Mouse (Mus musculus): ENCODE results near the gene Ptpn6.
"Not testable (repeated sequence)": the region's sequence is repeated elsewhere in the genome, so short reads cannot be mapped to it uniquely, and the experiment has no call there.

Ptpn6 gene

GRCm38 (mm10) chr6:124699366-124699765 is 39.1 kb downstream of the Ptpn6 start:
- no peak for DNase-seq (ENCODE audit: low spot score)

- DNase-seq (ENCODE audit: low spot score) = no peak
Observed at GRCm38 (mm10) chr6:124698751-124699150, 39.8 kb downstream of the Ptpn6 start.

GRCm38 (mm10) chr6:124696441-124697150 is 41.9 kb downstream of the Ptpn6 start:
- DNase-seq (ENCODE audit: low spot score) = no peak

GRCm38 (mm10) chr6:124694166-124694955 is 44.2 kb downstream of the Ptpn6 start:
- peak; percentile 76 for DNase-seq (ENCODE audit: low spot score)

- no peak for DNase-seq (ENCODE audit: low spot score)
Observed at GRCm38 (mm10) chr6:124693243-124693981, 45.1 kb downstream of the Ptpn6 start.

GRCm38 (mm10) chr6:124690517-124690916 is 48.0 kb downstream of the Ptpn6 start:
- DNase-seq (ENCODE audit: low spot score) = no peak

GRCm38 (mm10) chr6:124689011-124689410 is 49.5 kb downstream of the Ptpn6 start:
- no peak for DNase-seq (ENCODE audit: low spot score)

GRCm38 (mm10) chr6:124688151-124688758 is 50.3 kb downstream of the Ptpn6 start:
- DNase-seq (ENCODE audit: low spot score) = no peak

GRCm38 (mm10) chr6:124686644-124687043 is 51.9 kb downstream of the Ptpn6 start:
- not testable (repeated sequence) for DNase-seq (ENCODE audit: low spot score)

- DNase-seq (ENCODE audit: low spot score) = no peak
Observed at GRCm38 (mm10) chr6:124685606-124686386, 52.7 kb downstream of the Ptpn6 start.

GRCm38 (mm10) chr6:124683591-124684417 is 54.7 kb downstream of the Ptpn6 start:
- DNase-seq (ENCODE audit: low spot score) = peak; percentile 72

- DNase-seq (ENCODE audit: low spot score) = not testable (repeated sequence)
Observed at GRCm38 (mm10) chr6:124682291-124682690, 56.2 kb downstream of the Ptpn6 start.

- no peak for DNase-seq (ENCODE audit: low spot score)
Observed at GRCm38 (mm10) chr6:124679486-124679885, 59.0 kb downstream of the Ptpn6 start.

- DNase-seq (ENCODE audit: low spot score) = no peak
Observed at GRCm38 (mm10) chr6:124678769-124679168, 59.7 kb downstream of the Ptpn6 start.

GRCm38 (mm10) chr6:124676171-124676570 is 62.3 kb downstream of the Ptpn6 start:
- no peak for DNase-seq (ENCODE audit: low spot score)

GRCm38 (mm10) chr6:124674591-124674990 is 63.9 kb downstream of the Ptpn6 start:
- DNase-seq (ENCODE audit: low spot score) = no peak

GRCm38 (mm10) chr6:124673619-124674018 is 64.9 kb downstream of the Ptpn6 start:
- DNase-seq (ENCODE audit: low spot score) = no peak

GRCm38 (mm10) chr6:124672100-124672499 is 66.4 kb downstream of the Ptpn6 start:
- no peak for DNase-seq (ENCODE audit: low spot score)
